Mouse (Mus musculus): ENCODE data around the gene Gm28635.

Gm28635 gene

GRCm38 (mm10) chr2:84592801-84593200, 85.0 kb downstream of the Gm28635 start:
- no peak for DNase-seq (ENCODE audit: low read depth in 1 of 2, low spot score in 2 of 2)

- no peak for DNase-seq (ENCODE audit: low read depth in 1 of 2, low spot score in 2 of 2)
These were observed 92.1 kb downstream of the Gm28635 start for GRCm38 (mm10) chr2:84585700-84586099.

GRCm38 (mm10) chr2:84582286-84582685, 95.6 kb downstream of the Gm28635 start:
- no peak for DNase-seq (ENCODE audit: low read depth in 1 of 2, low spot score in 2 of 2)

DNA sequence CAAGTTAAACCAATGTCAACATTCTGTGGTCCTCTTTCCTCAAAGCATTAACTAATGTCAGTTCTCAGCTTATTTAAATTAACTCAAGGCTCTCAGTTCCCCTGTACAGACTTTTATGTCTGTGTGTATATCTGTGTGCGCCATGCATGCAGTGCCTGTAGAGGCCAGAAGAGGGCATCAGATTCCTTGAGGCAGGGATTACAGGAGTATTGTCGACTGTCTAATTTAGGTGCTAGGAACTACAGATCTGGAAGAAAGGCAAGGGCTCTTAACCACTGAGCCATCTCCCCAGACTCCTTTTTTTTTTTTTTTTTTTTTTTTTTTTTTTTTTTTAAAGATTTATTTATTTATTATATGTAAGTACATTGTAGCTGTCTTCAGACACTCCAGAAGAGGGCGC, 96.6 kb downstream of the Gm28635 start:
- no peak for DNase-seq (ENCODE audit: low read depth in 1 of 2, low spot score in 2 of 2)

GRCm38 (mm10) chr2:84579311-84579710, 98.5 kb downstream of the Gm28635 start:
- no peak for DNase-seq (ENCODE audit: low read depth in 1 of 2, low spot score in 2 of 2)

DNA sequence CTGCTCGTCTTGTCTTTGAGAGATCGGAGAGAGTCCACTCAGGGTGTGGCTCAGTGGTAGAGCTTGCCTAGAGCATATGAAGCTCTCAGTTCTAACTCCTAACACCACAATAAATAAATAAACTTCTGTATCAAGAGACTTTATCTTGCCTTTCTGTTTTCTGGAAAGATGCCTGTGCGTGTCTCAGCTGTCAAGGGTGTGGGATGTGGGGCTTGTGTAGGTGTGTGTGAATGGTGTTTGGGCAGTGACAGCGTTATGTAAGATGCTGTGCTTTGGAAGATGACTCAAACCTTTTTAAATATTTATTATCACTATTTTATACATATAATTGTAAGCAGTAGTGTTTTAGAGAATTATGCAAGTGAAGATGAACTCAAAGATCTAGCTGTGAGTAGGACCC, 103.7 kb downstream of the Gm28635 start:
- no peak for DNase-seq (ENCODE audit: low read depth in 1 of 2, low spot score in 2 of 2)

DNA sequence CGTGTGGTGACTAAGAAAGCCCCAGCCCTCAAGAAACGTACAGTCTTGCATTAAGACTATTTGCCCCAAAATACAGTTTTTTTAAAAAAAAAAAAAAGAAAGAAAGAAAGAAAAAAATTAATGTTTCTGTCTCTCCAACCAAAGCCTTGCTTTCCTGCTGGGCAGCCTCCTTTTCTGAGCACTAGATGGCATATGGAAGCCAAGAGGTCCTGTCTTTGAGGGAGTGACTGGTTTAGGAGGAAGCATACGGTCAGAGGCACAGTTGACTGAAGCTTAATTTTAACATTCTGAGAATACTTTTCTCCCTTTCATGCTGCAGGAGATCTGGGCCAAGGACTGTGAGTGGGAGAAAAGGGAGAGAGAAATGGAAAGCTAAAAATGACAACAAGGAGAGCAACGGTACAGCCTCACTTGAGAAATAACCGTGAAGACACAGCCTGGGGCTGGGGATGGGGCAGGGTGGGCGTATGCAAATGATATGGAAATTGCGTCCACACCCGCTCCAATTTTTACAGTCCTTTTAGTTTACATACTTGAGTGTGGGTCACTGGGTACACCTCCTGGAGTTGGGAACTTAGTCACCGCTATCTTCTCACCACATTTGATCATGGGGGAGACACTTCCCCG, 120.8 kb downstream of the Gm28635 start:
- DNase-seq (ENCODE audit: low read depth in 1 of 2, low spot score in 2 of 2): no peak
